Mouse (Mus musculus) granulocyte monocyte progenitor cell, adult 5-6 weeks (primary cell): ENCODE data around the gene Fhod1. TPM values are rescaled to one million over a fixed set of nuclear protein-coding genes. Genes with fewer than 3 reads are reported as not detected.

Experiments
- ATAC-seq: replicated peaks from 2 replicates; pipeline ENCODE4 v1.8.0; 2016; ENCODE audit warnings: mild to moderate bottlenecking, moderate TSS enrichment, inconsistent platforms; ENCODE audit not compliant: poor library complexity, severe bottlenecking
- total RNA-seq, 2 experiments: library from RNA; stranded (forward) in 1 of 2; stranded (reverse) in 1 of 2; fragments of 200-712, 200-1000 nt in 1 of 2; fragments of >200 nt in 1 of 2; fragmentation: Nextera tagmentation in 1 of 2; gene quantifications; 2 replicates each; pipeline ENCODE4 v1.2.3; 2014 to 2017

Gene Fhod1
- total RNA-seq, 2 experiments from 2014 or later, result 2.6 to 7.0 TPM

DNA sequence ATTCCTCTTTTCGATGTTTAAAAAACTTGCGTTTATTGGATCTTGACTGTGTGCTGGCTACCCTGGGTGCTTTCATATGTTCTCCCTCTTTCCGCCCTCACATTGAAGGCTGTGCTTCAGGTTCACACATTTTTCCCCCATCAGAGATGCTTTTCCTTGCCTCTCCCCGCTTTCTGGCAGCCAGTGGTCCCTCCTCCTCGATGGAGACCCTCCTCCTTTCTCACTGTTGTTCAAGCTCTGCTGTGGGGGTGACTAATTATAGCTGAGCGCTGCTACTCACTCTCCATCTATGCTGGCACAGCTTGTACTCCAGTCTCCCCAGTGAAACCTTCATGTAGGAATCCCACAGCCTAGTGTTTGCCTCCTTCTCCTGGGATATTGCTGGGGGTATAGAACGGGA, 2.4 kb upstream of the Fhod1 start:
- no peak for ATAC-seq

DNA sequence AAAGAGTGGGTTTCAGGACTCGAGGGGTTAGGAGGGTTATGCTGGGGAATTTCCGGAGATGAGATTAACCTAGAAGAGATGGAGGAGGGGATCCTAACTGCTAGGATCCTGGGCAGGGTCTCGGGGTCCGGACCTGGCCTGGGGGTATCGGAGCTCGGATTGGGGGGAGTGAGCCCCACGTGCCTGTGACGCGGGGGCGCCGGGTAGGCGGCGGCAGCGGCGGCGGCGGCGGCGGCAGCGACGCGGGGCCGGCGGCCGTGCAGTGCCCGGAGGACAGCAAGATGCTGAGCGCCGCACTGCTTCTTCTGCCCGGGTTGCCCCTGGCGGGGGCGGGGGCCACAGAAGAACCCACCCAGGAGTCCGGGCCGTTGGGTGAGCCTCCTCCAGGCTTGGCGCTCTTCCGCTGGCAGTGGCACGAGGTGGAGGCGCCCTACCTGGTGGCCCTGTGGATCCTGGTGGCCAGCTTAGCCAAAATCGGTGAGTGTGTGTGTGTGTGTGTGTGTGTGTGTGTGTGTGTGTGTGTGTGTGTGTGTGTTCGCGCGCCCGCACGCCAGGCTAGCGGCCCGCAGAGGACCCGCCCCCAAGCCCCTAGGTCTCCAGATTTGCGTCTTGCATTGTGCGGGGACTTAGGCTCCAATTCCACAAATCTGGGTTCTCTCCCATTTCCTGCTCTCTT, 1.5 kb upstream of the Fhod1 start:
- ATAC-seq, result 0 out of 2 replicates have a peak, but pooled peaks have one; percentile 3

DNA sequence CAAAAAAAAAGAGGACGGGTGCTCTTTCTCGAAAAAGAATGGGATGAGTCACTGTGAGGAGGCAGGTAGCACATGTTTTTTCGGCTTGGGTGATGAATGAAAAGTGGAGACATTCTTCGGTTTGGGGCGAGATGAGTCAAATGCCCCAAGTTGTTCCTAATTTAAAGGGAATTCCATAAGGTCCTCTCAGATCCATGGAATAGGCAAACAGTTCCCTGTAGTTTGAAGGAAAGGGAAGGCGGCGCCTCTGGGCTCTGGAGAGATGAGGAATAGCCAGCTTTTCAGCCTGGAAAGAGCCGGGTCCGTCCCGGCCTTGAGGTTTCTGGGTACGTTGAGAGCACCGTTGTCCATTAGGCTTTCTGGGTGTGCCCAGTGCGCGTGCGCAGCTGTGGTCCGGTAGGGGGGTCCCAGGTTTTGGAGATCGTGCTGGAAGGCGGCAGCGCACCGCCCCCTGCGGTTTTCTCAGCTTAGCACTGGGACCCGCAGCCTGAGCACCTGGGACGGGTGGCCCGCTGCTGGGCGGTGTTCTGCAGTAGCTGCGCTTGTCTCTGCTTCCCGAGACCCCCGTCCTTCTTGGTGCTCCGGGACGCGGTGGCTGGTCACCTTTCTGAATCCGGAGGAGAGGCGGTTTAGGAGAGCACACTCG, 820 bp upstream of the Fhod1 start, which contains the start of gene Slc9a5:
Gene Slc9a5 (plus strand): TSS at position 394 of the 646 bp plus-strand sequence.
- no peak for ATAC-seq

DNA sequence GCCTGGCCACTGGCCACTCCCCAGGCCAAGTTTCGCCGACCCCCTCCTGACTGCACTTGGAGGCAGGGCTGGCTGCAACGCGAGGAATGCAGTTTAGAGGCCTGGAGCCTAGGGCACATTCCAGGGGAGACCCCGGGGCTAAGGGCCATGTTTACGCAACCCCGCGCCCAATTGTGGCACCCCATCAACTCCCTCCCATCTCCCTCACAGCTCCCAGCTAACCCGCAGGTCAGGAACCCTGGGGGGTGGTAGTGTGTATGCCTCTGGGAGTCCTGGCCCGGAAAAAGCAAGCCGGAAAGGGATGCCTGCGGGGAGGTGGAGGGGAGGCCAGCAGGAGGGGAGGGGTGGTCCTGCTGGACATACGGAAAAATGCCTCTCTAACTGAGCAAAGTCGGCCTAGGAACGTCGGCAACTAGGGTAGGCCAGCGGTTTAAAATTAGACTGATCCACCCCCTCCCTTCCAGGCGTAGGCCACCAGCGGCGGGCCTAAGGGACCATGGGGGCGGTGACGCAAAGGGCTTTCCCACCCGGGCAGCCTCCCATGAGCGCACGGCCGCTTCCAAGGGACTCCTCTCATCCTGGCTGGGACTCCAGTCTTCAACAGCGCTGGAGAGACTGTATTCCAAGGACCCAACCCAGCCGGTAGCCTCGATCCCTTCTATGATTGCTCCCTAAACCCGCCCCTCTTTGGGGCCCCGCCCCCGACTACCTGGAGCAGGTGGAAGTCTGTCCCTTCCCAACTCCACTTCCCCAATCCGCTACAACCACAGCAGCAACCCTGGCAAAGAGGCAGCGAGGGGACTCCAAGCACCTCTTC, 934 bp downstream of the Fhod1 start:
- ATAC-seq, result no peak; the same call in 1 of the 2 replicates

DNA sequence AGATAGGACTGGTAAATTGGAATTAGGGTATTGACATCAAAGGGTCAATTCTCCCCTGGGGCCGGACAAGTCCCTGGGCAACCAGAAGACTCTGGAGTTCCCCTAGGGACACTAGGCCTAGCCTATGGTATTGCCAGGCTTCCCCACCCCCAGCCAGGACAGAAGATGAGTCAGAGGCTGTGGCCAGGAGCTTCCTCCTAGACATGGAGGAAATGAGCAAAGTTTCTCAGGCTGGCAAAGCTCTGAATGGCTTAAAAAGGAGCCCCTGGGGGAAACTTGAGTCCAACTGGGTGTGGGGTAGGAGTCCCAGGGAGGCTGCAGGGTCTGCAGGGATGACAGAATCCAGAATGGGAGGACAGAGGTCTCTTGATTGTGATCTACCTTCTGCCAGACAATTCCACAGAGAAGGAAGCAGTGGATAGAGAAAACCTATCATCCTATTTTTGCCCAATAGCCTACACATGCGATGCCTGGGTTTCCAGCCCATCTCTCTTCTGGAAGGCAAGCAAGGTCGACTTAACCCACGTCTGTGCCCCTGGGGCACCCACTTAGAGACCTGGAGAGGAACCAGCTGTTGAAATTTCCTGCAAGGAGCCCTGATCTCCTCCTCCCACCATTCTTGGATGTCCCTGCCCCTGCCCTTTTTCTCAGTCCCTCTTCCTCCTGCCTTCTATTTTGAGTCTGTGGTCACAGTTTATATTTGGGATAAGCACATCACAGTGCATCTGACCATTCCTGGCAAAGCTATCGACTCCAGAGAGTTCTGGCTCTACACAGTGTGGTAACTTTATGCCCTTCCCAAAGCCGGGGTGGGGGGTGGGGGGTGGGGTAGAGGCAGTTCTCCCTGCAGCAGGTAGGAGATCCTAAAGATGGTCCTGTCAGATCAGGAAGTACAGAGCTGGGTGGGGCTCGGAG, 2.4 kb downstream of the Fhod1 start:
- ATAC-seq, result peak; percentile 60

DNA sequence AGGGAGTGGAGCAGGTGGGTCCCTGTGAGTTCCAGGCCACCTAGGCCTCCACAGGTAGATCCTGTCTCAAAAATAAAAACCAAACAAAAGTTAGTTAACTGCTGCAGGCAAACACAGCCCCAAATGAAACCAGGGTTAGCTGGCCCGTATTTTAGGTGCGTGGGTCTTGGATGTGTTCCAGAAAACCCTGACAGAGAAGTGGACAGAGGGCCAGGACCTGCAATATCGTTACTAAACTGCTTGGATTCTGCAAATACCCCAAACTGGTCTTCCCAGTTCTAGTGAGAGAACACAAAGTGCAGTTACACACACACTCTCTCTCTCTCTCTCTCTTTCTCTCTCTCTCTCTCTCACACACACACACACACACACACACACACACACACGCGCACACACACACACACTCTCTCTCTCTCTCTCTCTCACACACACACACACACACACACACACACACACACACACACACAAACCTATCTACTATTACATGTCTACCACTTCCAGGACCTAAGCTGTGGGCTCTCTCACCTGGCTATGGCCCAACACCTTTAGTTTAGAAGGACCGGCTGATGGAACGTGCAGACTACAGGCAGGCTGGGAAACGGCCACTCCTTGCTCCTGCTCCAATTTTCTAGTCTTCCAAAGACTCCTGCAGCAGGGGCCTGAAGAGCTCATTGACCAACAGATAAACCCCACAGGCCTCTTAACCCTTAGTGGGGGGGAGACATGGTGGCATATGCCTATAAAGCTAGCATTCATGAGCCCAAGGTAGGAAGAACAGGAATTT, 3.8 kb downstream of the Fhod1 start:
- ATAC-seq, result no peak

DNA sequence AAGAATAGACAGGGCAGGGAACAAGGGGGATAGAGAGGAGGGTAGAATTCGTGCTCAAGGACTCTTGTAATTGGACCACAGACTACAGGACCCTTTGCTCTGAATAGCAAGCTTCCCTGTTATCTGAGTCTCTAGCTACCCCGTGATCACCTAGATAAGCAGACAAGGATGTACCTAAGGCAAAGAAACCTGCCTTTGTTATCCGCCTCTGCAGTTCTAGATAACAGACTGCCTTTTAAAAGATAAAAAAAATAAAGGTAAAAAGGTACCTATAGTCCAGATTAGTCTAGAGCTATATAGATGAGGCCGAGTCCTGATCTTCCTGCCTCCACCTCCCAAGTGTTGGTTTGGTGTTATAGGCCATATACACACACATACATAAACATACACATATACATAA, 5.0 kb downstream of the Fhod1 start:
- ATAC-seq, result no peak

DNA sequence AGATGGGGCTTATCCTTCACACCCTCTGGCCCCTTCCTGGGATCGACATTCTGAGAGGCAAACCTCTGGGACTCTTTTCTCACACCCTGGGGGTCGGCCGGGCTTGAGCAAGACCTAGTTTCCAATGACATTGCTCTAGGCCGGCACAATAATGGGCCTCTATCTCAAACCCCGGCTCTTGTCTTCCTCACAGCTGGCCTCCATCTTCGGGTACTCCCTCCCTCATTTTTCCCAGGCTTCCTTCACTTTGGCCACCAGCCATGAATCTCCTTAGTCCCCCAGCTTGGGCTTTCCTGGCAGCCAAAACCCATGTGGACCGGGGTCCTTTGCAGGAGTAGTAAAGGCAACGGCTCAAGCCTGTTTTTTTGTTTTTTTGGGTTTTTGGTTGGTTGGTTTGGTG, 6.4 kb downstream of the Fhod1 start:
- ATAC-seq, result no peak

DNA sequence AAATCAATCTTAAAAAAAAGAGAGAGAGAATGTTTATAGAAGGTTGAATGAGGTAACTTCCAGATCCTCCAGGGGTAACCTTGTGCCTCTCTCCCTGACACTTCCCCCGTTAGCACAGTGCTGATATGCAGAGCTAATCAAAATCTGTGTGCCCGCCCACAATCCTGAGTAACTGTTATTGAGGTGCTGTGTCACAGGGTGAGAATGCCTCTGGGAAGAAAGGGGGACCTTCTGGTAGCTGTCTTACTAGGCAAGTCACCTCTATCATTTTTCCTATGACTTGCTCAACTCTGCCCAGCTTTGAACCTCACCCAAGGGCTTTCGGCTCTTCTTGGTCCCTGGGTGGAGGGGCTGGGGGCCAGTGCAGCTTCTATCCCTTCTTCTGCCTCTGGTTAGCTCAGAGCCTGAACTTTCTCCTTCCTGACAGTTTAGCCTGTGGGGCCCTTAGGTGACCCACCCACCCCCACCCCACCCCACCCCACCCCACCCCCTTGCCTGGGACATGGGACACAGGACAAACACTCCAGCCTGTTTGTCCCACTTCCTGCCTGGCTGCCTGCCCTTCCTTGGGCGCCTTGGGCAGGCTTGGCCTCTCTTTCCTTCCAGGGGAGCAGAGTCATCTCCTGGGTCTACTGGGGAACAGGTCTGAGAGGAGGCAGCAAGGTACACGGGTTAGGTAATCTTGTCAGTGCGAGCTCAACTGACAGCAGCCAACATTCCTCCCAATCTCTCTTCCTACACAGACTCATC, 7.7 kb downstream of the Fhod1 start:
- peak; percentile 47 for ATAC-seq

DNA sequence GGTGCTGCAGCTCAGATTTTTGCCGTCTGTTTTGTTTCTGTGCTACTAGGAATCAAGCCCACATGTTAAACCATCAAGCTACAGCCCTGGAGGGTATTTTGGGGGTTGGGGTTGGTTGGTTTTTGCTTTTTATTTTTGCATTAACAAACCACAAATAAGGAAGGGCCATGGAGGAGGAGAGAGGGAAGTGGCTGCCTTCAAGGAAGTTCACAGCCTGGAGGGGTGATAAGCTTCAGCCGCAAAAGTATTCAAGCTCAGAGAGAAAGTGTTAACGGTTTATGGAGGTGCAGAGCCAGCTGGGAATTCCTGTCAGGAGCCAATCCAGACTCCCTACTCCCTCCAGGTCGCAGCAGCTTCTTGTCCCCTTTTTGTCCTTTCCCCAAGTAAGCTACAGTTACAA, 8.8 kb downstream of the Fhod1 start:
- peak; percentile 65 for ATAC-seq

DNA sequence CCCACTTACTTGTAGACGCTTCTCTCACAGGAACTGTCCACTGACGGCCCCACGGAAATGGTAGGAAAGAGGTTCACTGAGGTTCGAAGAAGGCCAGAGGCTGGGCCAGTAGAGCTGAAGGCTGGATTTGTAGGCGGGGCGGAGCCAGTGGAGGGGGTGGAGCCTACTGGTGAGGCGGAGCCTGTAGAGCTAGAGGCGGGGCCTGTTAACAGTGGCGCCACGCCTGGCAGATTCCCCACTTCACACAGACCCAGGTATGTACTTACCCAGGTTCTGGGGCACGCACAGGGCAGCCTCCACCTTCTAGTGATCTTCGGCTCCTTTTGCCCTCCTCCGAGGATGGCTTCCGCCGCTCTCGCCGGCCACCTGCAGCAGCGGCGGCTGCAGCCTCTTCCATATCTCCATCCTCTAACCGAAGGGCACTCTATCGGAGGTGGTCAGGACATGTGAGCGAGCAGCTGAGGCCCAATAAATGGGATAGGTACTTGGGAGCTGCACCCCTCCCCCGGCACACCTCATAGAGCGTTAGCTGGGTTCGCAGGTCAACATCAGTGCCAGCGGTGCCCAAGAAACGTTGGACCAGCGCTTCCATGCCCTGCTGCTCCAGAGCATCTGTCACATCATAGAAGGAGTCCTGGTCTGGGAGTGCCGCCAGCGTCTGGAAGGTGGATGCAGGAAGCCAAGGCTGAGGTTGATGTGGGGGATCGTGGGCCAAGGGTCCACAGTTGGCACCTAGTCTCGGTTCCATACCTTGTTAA, 11.2 kb downstream of the Fhod1 start:
- no peak for ATAC-seq

DNA sequence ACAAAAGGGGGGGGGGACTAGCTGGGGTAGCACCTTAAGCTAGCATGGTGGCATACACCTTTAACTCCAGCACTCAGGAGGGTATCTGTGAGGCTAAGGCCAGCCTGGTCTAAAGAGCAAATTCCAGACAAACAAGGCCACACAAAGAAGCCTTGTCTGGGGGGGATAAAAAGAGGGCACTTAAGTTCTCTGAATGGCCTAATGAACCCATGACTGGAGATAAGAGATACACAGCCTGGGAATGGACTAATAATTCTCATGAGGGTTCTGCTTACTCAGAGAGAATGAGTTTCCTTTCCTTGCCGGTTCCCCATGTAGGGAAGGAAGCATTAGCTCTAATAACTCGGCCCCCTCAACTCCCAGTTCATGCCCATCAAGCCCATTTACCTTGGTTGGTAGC, 15.2 kb downstream of the Fhod1 start:
- ATAC-seq, result no peak

DNA sequence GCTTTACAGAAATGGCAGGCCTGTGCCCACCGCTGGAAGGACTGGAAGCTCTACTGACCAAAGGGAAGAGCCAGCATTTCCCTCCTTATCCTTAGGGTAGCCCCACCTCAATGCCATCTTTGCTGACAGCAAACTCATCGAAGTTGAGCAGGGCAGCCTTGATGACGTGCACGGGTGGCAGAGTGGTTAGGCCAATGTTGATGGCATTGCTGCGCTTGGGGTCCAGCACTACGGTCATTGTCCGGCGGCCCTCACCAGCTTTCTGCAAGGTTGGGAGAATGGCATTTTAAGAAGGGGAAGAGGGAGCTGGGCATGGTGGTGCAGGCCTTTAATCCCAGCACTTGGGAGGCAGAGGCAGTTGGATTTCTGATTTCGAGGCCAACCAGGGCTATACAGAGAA, 15.8 kb downstream of the Fhod1 start:
- no peak for ATAC-seq

DNA sequence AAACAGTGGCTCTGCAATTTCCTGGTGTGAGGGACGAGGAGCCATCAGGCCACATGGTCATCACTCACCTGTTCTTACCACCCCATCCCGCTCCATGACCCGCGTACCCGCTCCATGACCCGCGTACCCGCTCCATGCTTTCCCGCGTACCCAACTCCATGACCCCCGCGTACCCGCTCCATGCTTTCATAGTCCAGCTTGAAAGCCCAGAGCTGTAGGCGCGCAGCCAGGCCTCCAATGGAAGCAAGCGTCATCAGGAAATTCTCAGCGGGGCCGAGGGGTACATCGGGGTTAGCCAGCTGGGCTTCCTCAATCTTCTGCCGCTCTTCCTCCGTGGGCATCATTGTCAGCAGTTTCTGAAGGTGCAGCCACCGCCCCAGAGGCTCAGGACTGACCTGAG, 16.3 kb downstream of the Fhod1 start:
- no peak for ATAC-seq

DNA sequence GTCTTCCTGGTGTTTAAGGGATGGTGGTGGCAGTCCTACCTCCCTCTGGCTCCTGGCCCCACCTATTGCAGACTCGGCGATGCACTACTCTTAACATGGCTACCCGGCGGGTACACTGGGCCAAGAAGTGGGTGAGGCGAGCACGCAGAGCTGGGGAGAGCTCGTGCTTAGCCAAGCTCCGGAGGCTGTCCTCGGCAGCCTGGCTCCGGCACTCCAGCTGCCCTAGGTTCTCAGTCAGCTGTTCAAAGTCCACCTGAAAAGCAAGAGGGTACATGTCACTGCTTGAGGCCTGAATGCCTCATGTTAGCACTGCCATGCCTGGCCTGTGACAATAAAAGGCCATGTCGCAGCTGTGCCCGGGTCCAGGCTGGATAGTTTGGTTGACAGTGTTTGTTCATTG, 17.4 kb downstream of the Fhod1 start:
- ATAC-seq, result no peak

DNA sequence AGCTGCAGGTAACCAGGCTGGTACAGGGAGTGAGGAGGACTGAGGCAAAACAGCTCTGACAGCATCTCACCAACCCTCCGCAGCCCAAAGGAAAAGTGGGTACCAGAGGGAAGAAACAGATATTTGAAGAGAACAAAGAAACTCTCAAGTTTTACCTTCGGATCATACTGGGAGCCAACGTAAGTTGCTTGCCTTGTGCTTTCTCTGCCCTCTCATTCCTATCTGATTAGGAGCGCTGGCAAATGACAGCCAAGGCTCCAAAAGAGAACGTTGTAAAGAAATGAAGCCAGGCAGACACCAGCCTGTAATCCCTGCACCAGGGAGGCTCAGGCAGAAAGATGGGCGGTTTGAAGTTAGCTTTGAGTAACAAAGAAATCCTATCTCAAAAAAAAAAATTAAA, 20.8 kb downstream of the Fhod1 start:
- ATAC-seq, result no peak

DNA sequence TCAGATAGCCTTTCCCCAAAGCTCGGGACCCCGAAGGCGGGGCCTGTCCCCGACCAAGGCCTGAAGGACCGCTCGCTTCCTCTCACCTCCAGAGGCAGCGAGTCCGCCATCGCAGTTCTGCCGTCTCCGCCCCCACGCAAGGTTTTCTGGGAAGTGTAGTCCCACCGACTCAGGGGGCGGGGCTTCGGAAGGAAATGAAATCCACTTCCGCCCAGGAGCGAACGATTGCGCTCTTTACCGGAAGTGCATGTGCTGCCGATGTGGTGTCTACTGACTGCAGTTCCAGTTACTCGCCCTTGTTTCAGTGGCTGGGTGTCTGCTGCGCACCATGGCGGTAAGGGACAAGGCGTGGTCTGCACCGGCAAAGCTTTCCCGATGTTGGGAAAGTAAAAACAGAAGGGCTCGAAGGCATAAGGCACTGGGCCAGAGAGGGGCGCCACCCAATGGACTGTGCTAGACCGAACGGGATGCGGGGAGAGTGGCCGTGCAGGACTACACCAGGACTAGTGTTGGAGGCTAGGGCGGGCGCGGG, 21.5 kb downstream of the Fhod1 start, which contains the start of the genes Lrrc29 and Tmem208:
Gene Lrrc29 (minus strand): TSS at position 138 of the 532 bp plus-strand sequence.
Gene Tmem208 (plus strand): TSS at position 214 of the 532 bp plus-strand sequence.
- ATAC-seq, result peak; percentile 94
